Mouse (Mus musculus) cerebellum, adult 11-12 months (tissue): ENCODE measurements around the gene Cnih3.
A peak's percentile ranks its signal among the peaks of the same experiment; 100 is the strongest.

ENCODE experiments used
- DNase-seq: peaks from one replicate; pipeline ENCODE4 v3.0.0; 2022

The Cnih3 gene

DNA sequence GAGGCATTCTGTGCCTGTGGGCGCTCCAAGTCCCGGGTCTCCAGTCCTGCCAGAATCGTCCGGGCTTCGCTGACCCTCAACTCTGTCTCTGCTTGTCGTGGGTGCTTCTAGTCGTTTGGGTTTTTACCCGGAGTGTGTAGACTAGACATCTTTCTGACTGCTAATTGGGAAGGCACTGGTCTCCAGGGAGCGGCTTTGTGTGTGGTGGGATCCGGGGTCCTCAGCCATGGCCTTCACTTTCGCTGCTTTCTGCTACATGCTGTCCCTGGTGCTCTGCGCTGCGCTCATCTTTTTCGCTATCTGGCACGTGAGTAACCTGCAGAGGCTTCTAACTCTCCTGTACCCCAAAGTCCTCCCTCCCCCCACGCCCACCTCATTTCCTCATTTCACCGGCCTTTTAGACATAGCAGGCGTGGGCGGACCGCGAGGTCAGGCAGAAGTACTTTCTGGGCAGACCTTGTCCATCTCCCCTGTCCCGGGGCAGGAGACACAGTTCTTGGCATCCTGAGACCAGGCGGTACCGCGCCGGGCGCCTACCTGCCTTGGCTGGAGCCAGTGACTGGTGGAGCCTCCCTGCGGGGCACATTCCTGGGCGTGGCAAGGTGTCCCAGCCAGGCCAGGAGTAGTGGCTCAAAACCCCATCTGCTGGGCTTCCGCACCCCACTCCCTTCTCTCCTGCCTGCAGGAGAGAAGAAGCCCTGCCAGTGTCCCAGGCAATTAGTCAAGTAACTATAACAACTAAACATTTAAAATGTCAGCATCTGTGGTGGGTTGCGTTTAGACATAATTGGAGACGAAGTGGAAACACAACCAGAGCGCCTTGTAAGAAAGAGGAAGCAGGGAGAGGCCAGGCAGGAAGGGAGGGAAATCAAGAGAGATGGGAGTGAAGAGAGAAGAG is 1.0 kb downstream of the Cnih3 start:
- no peak for DNase-seq

GRCm38 (mm10) chr1:181355683-181356082 is 3.3 kb downstream of the Cnih3 start:
- DNase-seq = no peak

DNA sequence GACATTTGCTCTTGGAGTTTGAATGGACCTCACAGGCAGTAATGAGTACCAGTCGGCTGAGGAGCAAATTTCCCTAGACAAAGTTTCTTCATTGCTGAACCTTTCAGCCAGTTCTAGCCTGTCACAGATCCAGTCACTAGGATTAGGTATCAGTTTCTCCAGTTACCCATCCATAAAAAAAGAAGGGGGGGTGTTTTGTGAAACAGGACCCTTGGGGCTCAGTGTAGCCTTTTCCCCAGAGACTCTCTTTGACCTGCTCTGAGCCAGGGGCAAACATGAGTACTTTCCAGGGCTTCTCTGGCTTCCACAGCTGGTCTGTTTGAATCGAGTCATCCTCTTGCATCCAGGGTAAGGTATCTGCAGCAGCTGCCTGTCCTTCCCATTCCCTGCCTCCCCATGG is 5.4 kb downstream of the Cnih3 start:
- no peak for DNase-seq

DNA sequence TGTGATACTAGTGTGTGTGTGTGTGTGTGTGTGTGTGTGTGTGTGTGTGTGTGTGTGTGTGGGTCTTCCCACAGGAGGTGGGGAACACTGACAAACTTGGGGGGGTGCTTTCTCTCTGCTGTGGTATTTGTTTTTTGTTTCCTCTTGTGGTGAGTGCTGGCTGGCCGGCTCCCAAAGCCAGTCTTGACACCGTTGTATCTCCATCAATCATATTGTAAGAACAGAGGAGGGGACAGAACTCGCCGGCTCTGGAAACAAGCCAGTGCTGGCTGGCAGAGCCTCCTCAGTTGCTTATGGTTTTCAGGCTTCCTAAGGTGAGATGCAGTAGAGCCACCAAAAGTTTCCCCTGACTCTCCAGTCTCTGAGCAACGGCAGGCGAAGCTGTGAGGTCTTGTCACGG is 6.1 kb downstream of the Cnih3 start:
- no peak for DNase-seq

- DNase-seq = no peak
Observed at GRCm38 (mm10) chr1:181360732-181361131, 8.3 kb downstream of the Cnih3 start.

DNA sequence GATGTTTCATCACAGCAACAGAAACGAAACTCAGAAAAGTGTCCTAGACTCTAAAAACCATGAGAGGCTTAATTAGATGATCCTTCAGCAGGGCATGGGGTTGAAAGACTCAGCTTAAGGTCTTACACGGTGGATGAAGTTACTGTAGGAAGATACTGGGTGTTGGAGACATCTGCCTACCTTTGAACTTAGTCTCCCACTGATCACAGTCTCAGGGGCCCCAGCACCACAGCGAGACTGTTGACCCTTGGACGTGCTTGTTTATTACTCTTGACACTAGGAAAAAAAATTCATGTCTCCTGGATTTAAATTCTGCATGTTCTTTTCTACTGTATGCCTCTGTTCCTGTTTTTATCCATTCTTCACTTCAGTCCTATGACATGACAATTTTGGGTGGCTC is 11.6 kb downstream of the Cnih3 start:
- no peak for DNase-seq

- DNase-seq = no peak
Observed at GRCm38 (mm10) chr1:181365376-181365775, 12.9 kb downstream of the Cnih3 start.

GRCm38 (mm10) chr1:181368789-181369570 is 16.6 kb downstream of the Cnih3 start:
- DNase-seq = no peak

GRCm38 (mm10) chr1:181370370-181370769 is 17.9 kb downstream of the Cnih3 start:
- no peak for DNase-seq

DNA sequence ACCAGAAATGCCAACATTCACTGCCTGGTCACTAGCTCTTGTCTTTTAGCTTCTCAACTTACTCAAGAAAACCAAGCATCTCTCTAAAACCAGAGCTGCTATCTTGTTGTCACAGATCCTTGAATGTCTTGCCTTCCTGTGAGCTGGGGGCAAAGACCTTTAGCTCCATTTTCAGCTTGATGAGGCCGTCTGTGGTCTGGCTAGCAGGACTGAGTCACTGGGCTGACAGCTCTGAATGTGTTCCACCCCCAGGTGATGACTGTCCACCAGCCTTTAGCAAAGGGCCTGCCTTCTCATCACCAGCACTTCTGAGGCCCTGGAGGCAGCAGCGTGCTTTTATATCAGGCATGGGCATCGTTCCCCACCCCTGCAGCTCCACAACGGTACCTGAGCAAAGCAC is 18.8 kb downstream of the Cnih3 start:
- no peak for DNase-seq

DNA sequence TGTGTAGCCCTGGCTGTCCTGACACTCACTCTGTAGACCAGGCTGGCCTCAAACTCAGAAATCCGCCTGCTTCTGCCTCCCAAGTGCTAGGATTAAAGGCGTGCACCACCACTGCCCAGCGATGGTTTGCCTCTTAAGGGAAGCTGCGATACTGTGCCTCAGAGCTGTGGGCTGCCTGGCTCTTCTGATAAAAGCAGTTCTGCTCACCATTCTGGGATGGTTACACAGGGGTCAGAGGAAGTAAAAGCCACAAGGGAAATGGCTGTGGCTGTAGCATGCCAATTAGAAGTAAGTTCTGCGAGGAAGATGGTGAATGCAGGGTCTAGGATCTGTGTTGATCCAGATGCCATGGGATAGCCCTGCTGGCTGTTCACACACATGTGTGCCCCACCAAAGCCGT is 19.9 kb downstream of the Cnih3 start:
- no peak for DNase-seq

DNA sequence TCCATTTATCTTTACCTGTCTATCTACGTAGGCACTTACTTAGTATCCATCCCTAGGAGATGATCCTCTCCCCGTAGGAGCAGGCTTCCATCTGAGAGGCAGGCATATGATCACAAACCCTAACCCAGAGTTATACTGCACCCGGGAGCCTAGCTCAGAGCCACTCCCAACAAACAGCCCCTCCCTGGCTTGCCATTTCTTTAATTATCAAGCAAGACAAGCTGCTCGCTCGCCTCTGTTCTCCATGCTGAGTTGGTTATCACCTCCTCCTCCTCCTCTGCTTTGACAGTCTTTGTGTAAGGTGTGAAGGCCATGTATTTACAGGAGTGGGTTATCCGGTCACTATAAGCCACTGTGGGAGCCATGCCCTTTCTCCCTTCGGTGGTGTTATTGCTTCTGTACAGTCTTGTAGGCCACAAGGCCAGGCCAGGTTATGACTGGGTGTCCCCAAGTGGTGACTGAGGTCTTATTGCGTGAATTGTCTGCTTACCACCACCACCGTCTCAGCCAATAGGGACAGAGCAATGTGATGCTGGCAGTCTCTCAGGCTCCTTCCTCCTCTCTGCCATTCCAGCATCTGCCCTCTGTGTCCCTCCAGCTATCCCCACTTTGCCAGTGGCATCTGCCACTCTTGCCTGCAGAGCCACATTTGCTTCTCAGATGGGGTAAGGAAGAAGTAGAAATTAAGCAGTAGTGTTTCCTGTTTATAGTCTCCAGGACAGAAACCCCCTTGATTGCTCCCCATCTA is 22.4 kb downstream of the Cnih3 start:
- DNase-seq = no peak

GRCm38 (mm10) chr1:181376431-181376830 is 24.0 kb downstream of the Cnih3 start:
- DNase-seq = no peak

DNA sequence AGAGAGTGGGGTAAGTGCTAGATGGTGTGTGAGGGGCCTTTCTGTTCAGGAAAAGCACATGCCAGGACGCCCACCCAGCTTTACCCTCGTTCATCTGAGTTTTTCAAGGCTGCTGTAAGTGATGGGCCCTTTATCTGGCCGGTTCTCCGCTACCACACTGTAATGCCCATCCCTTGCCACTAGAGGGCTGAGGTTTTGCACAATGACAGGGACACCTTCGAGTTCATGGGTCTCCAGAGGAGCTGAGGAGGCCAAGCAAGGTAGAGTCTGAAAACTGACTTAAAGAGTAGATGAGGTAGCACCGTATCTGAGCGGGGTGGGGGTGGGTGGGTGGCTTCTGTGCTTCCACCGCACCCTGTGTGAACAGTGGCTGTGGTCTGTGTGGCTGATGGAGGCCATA is 27.2 kb downstream of the Cnih3 start:
- DNase-seq = peak; percentile 44

DNA sequence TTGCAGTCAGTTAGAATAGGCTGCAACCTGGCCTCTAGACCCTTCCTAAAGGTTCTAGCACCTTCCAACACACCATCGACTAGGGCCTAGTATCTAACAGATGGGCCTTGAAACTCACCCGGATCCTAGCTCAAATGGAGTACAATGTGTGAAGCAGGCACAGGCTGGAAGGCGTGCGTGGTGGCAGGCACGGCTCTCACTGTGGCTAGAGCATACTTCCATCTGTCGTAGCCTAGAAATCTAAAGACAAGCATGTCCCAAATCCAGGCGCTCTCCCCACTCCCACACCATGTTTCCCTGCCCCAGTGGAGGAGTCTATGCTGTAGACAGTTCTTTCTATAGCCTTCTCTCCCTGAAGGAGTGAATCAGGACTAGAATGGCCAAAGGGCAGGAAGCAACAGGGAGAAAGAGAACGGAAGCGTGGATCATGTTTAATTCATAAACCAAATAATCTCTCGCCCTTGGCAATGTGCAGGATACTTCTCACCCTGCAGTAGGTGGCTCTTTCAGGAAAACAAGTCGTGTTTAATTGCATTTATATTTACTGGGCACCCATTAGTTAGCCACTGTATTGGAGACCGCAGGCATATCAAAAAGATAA is 29.1 kb downstream of the Cnih3 start:
- no peak for DNase-seq

GRCm38 (mm10) chr1:181389264-181389663 is 36.8 kb downstream of the Cnih3 start:
- DNase-seq = no peak

- DNase-seq = no peak
Observed at GRCm38 (mm10) chr1:181392489-181392888, 40.1 kb downstream of the Cnih3 start.

DNA sequence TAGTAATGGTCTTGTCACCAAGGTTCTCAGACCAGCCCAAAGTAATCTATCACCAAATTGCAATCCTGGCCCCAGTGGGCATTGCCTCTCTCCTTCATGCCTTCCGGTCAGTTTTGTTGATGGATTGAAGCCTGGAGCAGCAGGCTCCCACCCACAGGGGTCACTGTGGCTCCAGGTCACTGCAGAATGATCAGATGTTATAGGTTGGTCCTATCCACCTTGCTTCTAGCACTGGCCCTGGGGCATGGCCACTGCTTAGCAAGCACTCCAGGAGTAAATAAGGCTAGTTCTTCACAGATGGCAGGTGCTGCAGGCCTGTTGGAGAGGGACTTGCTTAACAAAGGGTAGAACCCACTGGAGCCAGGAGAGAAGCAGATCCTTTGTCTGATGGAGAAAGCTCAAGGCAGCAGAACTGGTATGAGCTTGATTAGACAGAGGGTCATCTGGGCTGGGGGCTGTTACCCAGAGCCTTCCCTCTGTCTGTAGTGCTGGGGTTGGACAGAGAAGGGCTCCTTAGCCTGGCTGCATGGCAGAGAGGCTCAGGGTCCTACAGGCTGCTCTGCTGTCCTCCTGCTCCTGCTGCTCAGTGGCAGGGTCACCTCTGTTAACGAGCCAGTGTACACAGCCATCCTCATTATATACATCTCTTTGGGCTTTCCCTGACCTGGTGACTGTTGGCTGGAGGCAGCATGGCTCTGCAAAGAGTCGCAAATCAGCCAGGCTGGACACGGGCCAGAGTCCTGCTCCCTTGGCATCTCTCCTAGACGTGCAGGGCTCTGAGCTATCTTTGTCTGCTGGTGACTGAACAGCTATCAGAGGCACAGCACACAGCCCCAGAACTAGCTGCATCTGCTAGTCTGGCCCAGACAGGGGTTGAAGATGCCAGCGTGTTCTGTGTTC is 41.1 kb downstream of the Cnih3 start:
- DNase-seq = peak; percentile 93

GRCm38 (mm10) chr1:181395234-181395828 is 42.9 kb downstream of the Cnih3 start:
- DNase-seq = no peak

DNA sequence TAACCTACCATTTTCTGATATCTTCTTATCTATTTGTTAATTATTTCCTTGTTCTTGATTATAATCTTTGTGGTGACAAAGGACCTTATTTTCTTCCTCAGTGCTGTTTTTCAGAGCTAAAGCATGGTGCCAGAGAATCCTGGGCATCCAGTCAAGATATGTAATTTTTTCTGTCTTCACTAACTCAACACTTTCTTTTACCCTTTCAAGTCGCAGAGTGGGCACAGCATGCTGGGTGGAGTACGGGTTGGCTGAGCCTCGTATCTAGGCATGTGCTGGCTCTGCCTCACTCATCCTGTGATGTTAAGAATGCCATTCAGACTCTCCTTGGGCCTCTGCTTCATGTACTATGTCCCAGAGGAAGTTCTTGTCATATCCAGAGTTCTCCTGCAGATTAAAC is 46.8 kb downstream of the Cnih3 start:
- no peak for DNase-seq

GRCm38 (mm10) chr1:181403056-181403455 is 50.6 kb downstream of the Cnih3 start:
- peak; percentile 42 for DNase-seq
